Mouse (Mus musculus) neural tube, embryonic 12.5 days (tissue): Measurements from ENCODE around the gene Arrb1. TPM values are rescaled to one million over a fixed set of nuclear protein-coding genes. Genes with fewer than 3 reads are reported as not detected.

Experiments
- microRNA counts: library from miRNA; unstranded; fragments of <30 nt; microRNA quantifications from one replicate; lab custom pipeline; 2017
- microRNA-seq: library from miRNA; unstranded; fragments of <30 nt; microRNA quantifications from one replicate; pipeline ENCODE4, GENCODE M21; 2017
- polyA plus RNA-seq: library from polyadenylated mRNA; unstranded; fragments of >200 nt; fragmentation: Nextera tagmentation; extraction: Ambion mirVana; gene quantifications from 2 replicates; pipeline ENCODE4 v1.2.1, GENCODE M21; 2016

Gene Arrb1
- polyA plus RNA-seq, 1 experiment from 2014 or later = 18.4 TPM

MicroRNAs encoded within 50 kb of the gene (microRNA counts, 519-probe panel; counts per million panel counts)
- microRNA mmu-miR-326 (lab: Ali Mortazavi, UCI) = 342 counts per million, percentile 67 among the panel's probes with 10 or more counts

Small RNA genes lying within 50 kb of the gene (microRNA-seq; reads per million reads assigned to microRNA genes)
- 38.5 reads per million, percentile 39 among the genes with 10 or more reads in this experiment for gene Mir326

Other genes starting within 250 kb of the Arrb1 start
- gene Serpinh1, start 182.2 kb upstream of the Arrb1 start, polyA plus RNA-seq = 640 and 651 TPM in 2 replicates
- gene Gdpd5, start 154.1 kb upstream of the Arrb1 start, polyA plus RNA-seq = 51.6 and 60.8 TPM in 2 replicates
- 41.1 and 46.9 TPM in 2 replicates for gene Klhl35, start 69.5 kb upstream of the Arrb1 start, polyA plus RNA-seq
- gene Rps3, start 51.7 kb upstream of the Arrb1 start, polyA plus RNA-seq = 536 and 541 TPM in 2 replicates
- gene Tpbgl, start 91.6 kb downstream of the Arrb1 start, polyA plus RNA-seq = 2.9 TPM in 2 replicates
- 3.7 and 4.7 TPM in 2 replicates for gene Slco2b1, start 175.9 kb downstream of the Arrb1 start, polyA plus RNA-seq
- not detected in 2 replicates for gene Olfr520, start 194.8 kb downstream of the Arrb1 start, polyA plus RNA-seq
- not detected in 2 replicates for gene Olfr521, start 228.0 kb downstream of the Arrb1 start, polyA plus RNA-seq